Mouse (Mus musculus) neutrophil, adult 83 days (primary cell): ENCODE results near the gene Klhl12. TPM values are rescaled to one million over a fixed set of nuclear protein-coding genes. Genes with fewer than 3 reads are reported as not detected.

Experiments used
- total RNA-seq, 2 experiments: library from RNA; stranded (reverse); gene quantifications; one replicate each; pipeline ENCODE4 v1.2.4; 2023

Klhl12 gene
- 10 to 100 TPM; 25.9 to 26.4 TPM for total RNA-seq

DNA sequence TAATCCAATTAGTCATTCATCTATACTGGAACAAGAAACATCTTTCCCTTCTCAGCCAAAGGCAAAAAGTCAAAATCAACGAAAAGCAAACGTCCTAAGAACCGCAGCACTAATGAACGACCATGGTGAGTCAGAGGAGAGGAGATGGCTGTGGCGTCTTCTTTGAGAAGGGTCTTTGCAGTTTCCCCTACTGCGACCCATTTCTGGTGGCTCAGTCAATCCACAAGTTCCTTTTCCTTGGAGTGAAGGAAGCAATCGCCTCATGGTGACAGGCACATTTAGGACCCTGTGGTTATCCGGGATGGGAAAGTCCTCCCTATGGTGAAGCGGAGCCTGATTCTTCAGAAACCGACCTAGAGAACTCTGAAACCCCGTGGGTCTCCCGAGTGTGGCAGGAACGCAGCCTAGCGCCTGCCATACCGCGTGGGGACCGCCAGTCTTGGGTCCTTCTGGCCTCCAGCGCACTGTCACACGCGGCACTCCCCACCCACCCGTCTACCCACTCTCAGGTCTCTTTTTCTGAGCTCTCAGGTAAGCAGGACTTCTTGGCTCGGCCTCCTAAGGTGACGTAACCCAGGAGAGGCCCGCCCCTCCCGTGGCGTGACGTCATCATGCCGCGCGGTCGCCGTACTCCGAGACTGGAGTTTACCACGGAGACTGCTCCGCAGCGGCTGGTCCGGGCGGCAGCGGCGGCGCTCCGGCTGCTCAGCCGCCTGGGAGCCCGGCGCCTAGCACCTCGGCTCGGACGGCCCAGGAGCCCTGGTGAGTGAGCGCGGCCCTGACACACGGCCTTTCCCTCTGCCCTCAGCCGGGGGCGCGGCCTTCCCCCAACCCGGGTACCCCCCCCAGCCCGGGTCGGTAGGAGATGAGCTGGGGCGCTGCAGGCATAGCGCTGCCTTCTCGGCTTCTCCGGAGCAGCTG lies at the start of gene Klhl12:
TSS of gene Klhl12 (plus strand) at position 628 of the 921 bp plus-strand sequence.

DNA sequence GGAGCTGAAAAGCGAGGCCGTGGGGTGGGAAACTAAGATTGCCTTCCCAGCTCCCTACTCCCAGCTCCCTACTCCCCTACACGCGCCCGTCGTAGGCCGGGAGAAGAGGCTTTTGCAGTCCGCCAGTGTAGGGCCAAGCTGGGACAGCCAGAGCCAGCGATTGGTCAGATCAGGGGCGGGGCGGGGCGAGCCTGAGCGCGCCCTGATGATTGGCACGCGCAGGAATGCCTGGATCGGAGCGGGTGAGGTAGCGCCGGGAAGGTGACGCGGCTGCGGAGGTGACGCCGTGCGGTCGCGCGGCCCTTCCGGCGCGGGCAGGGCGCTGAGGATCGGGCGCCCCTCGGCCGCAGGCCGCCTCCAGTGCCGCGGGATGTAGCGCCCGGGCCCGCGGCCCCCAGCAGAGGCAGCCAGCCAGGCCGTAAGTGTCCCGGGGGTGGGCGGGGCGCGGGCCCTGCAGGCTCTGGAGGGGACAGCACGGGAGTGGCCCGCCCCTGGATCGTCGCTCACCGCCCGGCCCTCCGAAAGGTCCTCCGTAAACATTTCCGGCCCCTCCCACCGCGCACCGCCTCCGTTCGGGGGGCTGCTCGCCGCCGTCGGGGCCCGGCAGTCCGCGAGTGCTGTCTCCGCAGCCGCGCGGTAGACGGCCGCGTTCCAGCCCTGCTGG lies 40.0 kb upstream of the Klhl12 start, which contains the start of gene Adipor1:
TSS of gene Adipor1 (plus strand) at position 211 of the 664 bp plus-strand sequence.

DNA sequence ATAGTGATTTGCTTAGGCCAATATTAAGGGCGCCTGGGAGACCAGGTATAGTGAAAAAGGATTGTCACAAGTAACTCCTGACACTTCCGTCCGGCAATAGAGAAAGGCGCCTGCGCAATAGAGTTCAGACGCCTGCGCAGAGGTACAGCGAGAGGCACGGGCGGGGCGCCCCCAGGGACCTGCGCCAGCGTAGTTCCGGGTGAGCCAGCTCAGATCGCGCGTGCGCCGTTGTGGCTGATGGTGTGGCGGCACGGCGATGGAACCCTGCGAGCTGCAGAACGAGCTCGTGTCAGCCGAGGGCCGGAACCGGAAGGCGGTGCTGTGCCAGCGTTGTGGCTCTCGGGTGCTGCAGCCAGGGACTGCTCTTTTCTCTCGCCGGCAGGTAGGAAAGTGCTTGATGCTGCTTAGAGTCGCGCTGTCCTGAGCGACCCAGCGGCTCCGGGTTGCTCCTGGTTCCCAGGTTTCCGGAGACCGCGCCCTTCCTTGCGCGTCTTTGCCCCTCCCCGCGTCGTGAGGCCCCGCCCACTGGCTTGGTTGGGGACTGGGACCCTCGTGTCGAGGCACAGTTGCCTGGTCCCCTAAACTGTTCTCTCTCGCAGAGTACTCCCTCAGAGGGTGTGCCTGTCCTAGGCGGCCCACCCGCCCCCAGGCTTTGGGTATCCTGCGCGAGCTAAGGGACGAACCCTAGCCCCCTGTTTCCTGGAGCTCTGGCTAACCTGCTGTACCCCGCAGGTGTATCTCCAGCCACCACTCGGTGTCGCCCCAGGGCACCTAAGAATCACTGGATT lies 39.3 kb downstream of the Klhl12 start, which contains the start of gene Rabif:
TSS of gene Rabif (plus strand) at position 221 of the 788 bp plus-strand sequence.

Other genes with a start within 250 kb of the Klhl12 start
- gene Adora1, start 220.1 kb upstream of the Klhl12 start, total RNA-seq, result not detected
- not detected for gene Myog, start 165.5 kb upstream of the Klhl12 start, total RNA-seq
- gene Ppfia4, start 122.6 kb upstream of the Klhl12 start, total RNA-seq, result 10 to 100 TPM; 11.4 to 11.9 TPM
- 10 to 100 TPM; 43.2 to 64.0 TPM for gene Tmem183a, start 93.6 kb upstream of the Klhl12 start, total RNA-seq
- not detected for gene 4933406M09Rik, start 69.6 kb upstream of the Klhl12 start, total RNA-seq
- gene Cyb5r1, start 50.0 kb upstream of the Klhl12 start, total RNA-seq, result 10 to 100 TPM; 51.7 to 56.4 TPM
- 100 to 1,000 TPM; 258 to 272 TPM for gene Adipor1, start 40.2 kb upstream of the Klhl12 start, total RNA-seq
- gene Rabif, start 39.1 kb downstream of the Klhl12 start, total RNA-seq, result 10 to 100 TPM; 17.7 to 20.5 TPM
- gene Mgat4e, start 94.2 kb downstream of the Klhl12 start, total RNA-seq, result not detected
- gene Kdm5b, start 104.6 kb downstream of the Klhl12 start, total RNA-seq, result 10 to 100 TPM; 38.5 to 48.1 TPM
- under 1 TPM in 1 of 2 experiments, not detected in 1; 0.11 TPM for gene Syt2, start 191.1 kb downstream of the Klhl12 start, total RNA-seq